Mouse (Mus musculus) brain, embryonic 14.5 days (tissue): ENCODE data around the gene Cct8l1. TPM values are rescaled to one million over a fixed set of nuclear protein-coding genes. Genes with fewer than 3 reads are reported as not detected.

Source experiments
- DNase-seq: peaks from one replicate; pipeline ENCODE4 v3.0.0-alpha.2; 2011; ENCODE audit warnings: low read depth
- CTCF ChIP-seq: fragments of 200-500 bp; IDR thresholded peaks from 2 replicates; pipeline ENCODE4 v1.5.1; 2012; ENCODE audit warnings: inconsistent platforms, mild to moderate bottlenecking, moderate library complexity, borderline replicate concordance; ENCODE audit not compliant: insufficient read depth, insufficient read length; ENCODE audit errors: extremely low read depth
- POLR2A ChIP-seq: fragments of 200-500 bp; IDR thresholded peaks from 2 replicates; pipeline ENCODE4 v1.6.1; 2012; ENCODE audit warnings: mild to moderate bottlenecking, inconsistent platforms, borderline replicate concordance; ENCODE audit not compliant: poor library complexity, insufficient read depth, insufficient read length, severe bottlenecking; ENCODE audit errors: extremely low read depth
- polyA plus RNA-seq: library from polyadenylated mRNA; depleted of rRNA; stranded (reverse); fragments of >200 nt; gene quantifications from 2 replicates; pipeline ENCODE4 v1.2.3, GENCODE M21; 2012; rRNA removed

Gene Cct8l1
- polyA plus RNA-seq, 1 experiment: 0.04 TPM

DNA sequence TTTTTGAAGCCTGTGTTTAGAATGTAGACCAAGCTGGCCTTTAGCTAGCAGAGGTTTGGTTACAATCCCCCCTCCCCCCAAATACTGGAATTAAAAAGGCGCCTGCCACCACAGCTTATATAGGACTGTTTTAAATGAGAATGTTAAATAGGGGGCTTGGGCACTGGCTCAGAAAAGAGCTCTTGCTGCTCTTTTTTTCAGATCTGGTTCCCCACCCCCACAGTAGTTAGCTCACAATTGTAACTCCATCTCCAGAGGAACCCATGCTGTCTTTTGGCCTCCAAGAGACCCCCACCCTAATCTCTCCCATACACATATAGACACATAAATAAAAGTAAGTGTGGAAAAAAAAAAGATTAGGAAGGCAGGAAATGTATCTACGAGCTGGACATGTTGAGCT lies 20.6 kb downstream of the Cct8l1 start:
- TF ChIP-seq CTCF: no peak
- no peak for TF ChIP-seq POLR2A
- no peak for DNase-seq

DNA sequence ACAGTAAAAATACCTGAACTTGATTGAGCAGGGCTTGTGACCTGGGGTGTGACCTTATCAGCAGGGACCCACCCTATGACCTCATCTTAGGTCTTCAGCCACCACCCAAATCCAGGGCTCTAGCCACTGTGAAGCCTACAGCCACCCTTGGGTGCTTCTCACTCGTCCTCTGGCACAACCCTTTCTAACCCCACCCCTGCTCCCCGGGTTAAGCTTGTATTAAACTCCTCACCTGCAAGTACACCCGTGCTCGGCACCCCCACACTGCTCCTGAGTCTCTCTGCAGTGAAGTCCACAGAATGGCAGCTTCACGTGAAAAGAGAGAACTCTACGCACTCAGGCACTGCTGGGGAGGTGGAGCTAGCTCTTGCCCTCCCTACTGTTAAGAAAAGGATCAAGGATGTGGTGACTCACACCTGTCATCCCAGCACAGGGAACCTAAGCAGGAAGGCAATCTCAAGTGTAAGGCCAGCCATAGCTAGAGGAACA lies 21.1 kb downstream of the Cct8l1 start:
- no peak for DNase-seq
- TF ChIP-seq CTCF (no peak), POLR2A (no peak)

DNA sequence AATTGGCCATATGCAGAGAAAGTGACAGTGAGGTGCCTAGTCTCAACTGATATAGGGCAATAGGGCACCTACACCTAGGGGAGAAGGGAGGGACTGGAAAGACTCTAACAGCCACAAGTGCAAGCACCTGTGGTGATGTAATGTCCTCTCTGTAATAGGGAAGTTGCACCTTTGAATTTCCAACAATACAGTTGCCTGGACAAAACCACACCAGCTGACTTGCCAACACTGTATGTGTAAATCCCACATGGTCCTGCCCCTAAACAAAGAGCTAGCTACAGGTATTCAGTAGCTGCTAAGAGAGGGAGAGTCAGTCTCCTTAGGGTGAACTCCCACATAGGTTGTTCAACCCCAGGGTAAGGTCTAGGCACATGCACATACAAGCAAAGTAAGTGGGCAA lies 24.5 kb downstream of the Cct8l1 start:
- no peak for TF ChIP-seq POLR2A
- no peak for DNase-seq

DNA sequence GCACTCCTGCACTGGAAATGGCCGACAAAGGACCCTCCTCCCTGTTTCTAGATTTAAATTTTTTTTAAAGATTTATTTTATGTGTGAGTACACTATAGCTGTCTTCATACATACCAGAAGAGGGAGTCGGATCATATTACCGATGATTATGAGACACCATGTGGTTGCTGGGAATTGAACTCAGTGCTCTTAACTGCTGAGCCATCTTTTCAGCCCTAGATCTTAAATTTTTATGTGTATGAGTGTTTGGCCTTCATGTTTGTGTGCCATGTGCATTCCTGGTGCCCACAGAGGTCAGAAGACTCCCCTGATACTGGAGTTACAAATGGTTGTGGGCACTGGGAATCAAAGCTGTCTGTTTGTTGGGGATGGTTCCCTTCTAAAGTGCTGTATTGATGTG lies 25.1 kb downstream of the Cct8l1 start:
- no peak for DNase-seq
- TF ChIP-seq POLR2A (no peak), CTCF (no peak)

DNA sequence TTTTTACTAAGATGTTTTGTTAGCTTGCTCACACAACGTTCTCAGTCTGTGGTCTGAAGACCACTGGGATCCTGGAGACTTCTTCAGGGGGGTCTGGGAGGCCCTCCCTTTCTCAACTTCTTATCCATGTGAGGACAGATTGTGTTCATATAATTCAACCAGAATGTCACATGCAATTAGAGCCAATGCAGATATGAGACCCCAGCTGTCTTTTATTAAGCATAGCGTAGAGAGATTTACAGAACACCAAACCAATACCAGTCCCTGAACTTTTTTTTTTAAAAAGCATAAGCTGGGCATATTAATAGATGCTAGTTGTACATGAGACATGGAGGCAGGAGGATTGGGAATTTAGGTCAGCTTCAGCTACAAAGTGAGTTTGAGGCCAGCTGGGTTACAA lies 25.8 kb downstream of the Cct8l1 start:
- no peak for TF ChIP-seq POLR2A
- TF ChIP-seq CTCF: no peak

DNA sequence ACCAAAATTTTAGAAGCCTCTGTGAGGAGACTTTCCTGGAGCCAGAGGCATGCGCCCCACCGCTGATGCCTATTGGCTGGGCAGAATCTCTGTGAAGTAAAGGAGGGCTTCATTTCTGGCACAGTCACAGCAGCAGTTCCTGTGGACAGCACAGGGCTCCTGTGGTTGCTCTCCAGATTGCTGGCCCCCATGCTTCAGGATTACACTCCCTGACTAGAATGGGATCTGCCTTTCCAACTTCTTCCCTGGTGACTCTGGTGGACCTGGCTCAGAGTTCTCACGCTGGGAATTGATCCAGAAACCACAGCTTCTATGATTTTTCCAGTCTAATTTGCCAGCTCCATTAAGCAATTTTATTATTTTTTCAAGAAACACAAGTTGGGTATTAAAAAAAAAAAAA lies 28.2 kb downstream of the Cct8l1 start:
- no peak for DNase-seq
- TF ChIP-seq POLR2A: no peak
- no peak for TF ChIP-seq CTCF

More for the DNA sequence above, 25.8 kb downstream of the Cct8l1 start:
- DNase-seq: no peak

DNA sequence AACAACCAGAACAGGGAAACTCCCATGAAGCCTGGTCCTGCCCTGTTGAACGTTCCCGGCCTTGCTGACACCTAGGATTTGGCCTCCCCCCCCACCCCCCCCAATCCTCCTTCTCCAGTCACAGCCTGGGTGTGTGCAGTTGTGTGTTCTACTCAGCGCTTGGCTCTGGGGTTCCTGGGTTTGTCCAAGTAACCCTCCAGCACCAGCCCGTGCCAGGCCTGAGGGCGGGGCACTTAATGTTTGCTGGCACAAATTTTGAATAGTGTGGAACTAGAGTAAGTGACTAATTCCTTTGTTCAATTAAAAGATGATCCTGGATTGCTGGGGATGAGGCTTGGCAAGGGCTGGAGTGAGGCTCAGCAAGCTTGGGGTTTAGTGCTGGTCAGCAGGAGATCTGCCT lies 28.7 kb downstream of the Cct8l1 start:
- no peak for TF ChIP-seq CTCF
- no peak for TF ChIP-seq POLR2A
- DNase-seq: no peak

DNA sequence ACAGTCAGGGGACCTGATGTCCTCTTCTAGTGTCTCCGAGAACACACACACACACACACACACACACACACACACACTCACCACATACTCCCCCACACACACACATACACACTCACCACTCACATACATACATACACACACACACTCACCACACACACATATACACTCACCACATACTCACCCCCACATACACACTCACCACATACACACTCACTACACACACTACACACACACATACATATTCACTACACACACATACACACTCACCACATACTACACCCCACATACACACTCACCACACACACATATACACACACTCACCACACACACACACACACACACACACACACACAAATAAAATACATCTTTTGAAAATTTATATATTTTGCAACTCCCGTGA lies 31.0 kb downstream of the Cct8l1 start:
- no peak for TF ChIP-seq POLR2A
- TF ChIP-seq CTCF: no peak
- no peak for DNase-seq

DNA sequence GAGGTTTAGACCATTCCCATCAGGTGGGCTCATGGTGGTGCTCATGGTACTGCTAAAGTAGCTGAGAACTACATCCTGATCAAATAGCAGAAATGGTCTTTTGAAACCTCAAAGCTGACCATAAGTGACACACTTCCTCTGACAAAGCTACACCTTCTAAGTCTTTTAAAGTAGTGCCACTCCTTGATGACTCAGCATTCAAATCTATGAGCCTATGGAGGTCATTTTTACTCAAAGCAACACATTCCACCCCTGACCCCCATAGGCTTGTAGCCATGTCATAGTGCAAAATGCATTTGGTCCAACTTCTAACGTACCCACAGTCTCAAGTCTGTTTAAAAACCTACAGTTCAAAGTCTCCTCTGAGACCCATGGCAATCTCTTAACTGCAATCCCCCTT lies 35.0 kb downstream of the Cct8l1 start:
- TF ChIP-seq CTCF (no peak), POLR2A (no peak)

DNA sequence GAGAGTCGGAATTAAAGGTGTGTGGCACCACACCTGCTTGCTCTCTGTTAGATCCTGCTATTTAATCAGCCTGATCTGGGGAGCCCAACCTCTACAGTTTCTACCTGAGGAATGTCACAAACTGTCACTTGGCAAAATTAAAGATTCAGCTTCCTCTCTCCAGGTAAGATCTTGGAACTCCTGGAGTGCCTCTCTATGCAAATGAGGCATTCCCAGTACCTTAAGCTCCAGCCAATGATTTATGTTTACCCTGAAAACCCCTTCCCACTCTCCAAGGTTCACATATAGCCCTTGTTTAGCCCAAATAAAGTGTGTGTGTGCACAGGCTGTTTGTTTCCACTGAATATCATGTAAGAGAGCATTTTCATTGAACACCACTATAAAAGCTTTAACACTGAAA lies 38.3 kb downstream of the Cct8l1 start:
- DNase-seq: no peak
- TF ChIP-seq CTCF (no peak), POLR2A (no peak)

More for the DNA sequence above, 35.0 kb downstream of the Cct8l1 start:
- no peak for DNase-seq

DNA sequence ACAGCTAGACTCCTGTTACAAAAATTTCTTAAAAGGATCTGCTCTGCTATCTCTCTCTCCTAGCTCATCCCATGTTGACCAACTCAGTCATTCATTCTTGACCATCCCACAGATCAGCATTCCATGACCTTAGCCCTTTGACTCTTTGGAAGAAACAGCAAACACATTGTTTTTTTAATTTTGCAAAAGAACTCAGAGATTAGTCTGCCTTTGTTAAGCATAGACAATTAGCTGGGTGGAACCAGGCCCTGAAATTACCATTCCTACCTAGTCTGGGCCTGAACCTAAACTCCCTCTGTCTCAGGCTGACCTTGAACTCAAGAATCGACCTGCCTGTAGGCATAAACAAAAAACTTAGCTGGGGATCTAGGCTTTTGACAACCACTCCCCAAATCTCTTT lies 38.8 kb downstream of the Cct8l1 start:
- TF ChIP-seq CTCF (no peak), POLR2A (no peak)
- DNase-seq: no peak

DNA sequence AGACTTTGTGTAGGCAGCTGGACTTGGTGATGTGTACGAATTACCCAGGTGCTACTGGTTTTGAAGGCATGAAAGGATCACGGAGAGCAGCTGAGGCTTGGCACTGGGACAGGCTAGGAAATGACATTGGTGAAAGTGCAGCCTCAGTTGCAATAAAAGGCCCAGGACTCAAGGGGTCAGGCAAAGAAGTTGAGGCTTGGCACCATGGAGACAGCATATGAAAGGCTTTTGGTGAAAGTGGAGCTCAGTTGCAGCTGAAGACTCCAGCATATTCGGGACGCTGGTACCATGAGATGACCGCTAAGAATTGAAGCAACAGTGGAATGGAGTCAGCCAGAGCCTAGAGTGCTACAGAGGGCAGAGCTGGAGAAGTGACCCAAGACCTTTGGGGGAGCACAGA lies 39.8 kb downstream of the Cct8l1 start:
- DNase-seq: no peak
- TF ChIP-seq POLR2A (no peak), CTCF (no peak)

DNA sequence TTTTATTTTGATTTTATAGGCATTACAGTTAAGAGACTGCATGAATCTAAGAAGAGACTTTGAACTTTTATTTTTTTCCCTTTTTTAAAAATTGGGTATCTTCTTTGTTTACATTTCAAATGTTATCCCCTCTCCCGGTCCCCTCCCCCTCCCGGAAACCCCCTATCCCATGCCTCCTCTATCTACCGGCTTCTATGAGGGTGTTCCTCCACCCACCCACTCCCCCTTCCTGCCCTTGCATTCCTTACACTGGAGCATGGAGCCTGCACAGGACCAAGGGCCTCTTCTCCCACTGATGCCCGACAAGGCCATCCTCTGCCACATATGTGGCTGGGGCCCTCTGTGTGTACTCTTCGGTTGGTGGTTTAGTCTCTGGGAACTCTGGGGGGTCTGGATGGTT lies 40.5 kb downstream of the Cct8l1 start:
- no peak for DNase-seq
- TF ChIP-seq POLR2A: no peak
- TF ChIP-seq CTCF: no peak

Other genes with a start within 250 kb of the Cct8l1 start
- 50.9 and 52.3 TPM in 2 replicates for gene Kmt2c, start 17.3 kb upstream of the Cct8l1 start, polyA plus RNA-seq
- gene Xrcc2, start 189.8 kb downstream of the Cct8l1 start, polyA plus RNA-seq: 7.9 and 12.0 TPM in 2 replicates
- 15.5 and 18.0 TPM in 2 replicates for gene Actr3b, start 243.9 kb downstream of the Cct8l1 start, polyA plus RNA-seq